7 mouse cellular contexts compared by ENCODE assay signal in genomic region chr6:88787496-88787895, GRCm38 (mm10). TPM values are rescaled to one million over a fixed set of nuclear protein-coding genes. Genes with fewer than 3 reads are reported as not detected.
DNase-seq lines count a peak whose midpoint lies in the region; ATAC-seq and TF ChIP-seq lines count a peak whose summit lies in the region.

No protein-coding gene starts in this region.

- WGBS in hindbrain, embryonic 11.5 days, result 59% methylated on average over 14 of the region's 14 CpGs
- 45% methylated on average over 14 of the region's 14 CpGs for WGBS in midbrain, embryonic 16.5 days

- no peak for DNase-seq in left cerebral cortex, adult 2 months (ENCODE audit: extremely low spot score in 1 of 2, low spot score in 2 of 2)
- no peak for DNase-seq in left cerebral cortex, adult 11 months (ENCODE audit: low spot score)
- peak; percentile 78 to 88 for DNase-seq in cerebellum, postnatal 14 days
- peak; percentile 51 for DNase-seq in hindbrain, embryonic 11.5 days (ENCODE audit: low spot score)
- DNase-seq in right cerebral cortex, postnatal 25 days, result no peak
- no peak for DNase-seq in layer of hippocampus, adult 8-10 months (ENCODE audit: low spot score in 2 of 2)

- no peaks in the 10 kb centered on the region for H3K27me3 ChIP-seq in hindbrain, embryonic 11.5 days (ENCODE audit: control insufficient read depth, insufficient read depth, low read length)
- no peaks in the 10 kb centered on the region for H3K27me3 ChIP-seq in midbrain, embryonic 16.5 days (ENCODE audit: control insufficient read depth, insufficient read depth, low read depth, low read length)

- H3K36me3 ChIP-seq in hindbrain, embryonic 11.5 days (ENCODE audit: control insufficient read depth, insufficient read depth, low read length), result no peaks in the 10 kb centered on the region
- no peaks in the 10 kb centered on the region for H3K36me3 ChIP-seq in midbrain, embryonic 16.5 days (ENCODE audit: control insufficient read depth, insufficient read depth, low read length)

- H3K4me2 ChIP-seq in hindbrain, embryonic 11.5 days (replicated peaks; ENCODE audit: low read depth, low read length), result no peak overlapping the region
- no peak overlapping the region for H3K4me2 ChIP-seq in midbrain, embryonic 16.5 days (ENCODE audit: low read length)

- peak; percentile 49; the same call in 1 of the 2 replicates for ATAC-seq in hindbrain, embryonic 11.5 days (ENCODE audit: low FRiP score)
- ATAC-seq in midbrain, embryonic 16.5 days, result peak; percentile 27; the same call in 1 of the 2 replicates

- peak overlapping the region; percentile 84 for H3K27ac ChIP-seq in left cerebral cortex, adult 2 months
- no peak overlapping the region for H3K27ac ChIP-seq in hindbrain, embryonic 11.5 days (ENCODE audit: low read depth, low read length)
- peak overlapping the region; percentile 45; the same call in 1 of the 2 replicates for H3K27ac ChIP-seq in midbrain, embryonic 16.5 days (ENCODE audit: low read length)

- TF ChIP-seq CTCF in left cerebral cortex, adult 2 months (IDR thresholded peaks at IDR 0.05), result no peak

- intact Hi-C loops in left cerebral cortex, adult 2 months (cut with DNase I), result no loop called here

- no peak overlapping the region for H3K9ac ChIP-seq in hindbrain, embryonic 11.5 days (ENCODE audit: low read depth, low read length)
- H3K9ac ChIP-seq in midbrain, embryonic 16.5 days (ENCODE audit: low read depth, low read length), result no peak overlapping the region

- H3K9me3 ChIP-seq in hindbrain, embryonic 11.5 days (ENCODE audit: control insufficient read depth, low read length), result no peaks in the 10 kb centered on the region
- H3K9me3 ChIP-seq in midbrain, embryonic 16.5 days (replicated peaks; ENCODE audit: control insufficient read depth, low read length, poor library complexity, severe bottlenecking), result no peaks in the 10 kb centered on the region

- peaks cover 7% of the 10 kb centered on the region; the same call in 1 of the 2 replicates for H3K4me1 ChIP-seq in hindbrain, embryonic 11.5 days (replicated peaks; ENCODE audit: control insufficient read depth, insufficient read depth, low read length)
- H3K4me1 ChIP-seq in midbrain, embryonic 16.5 days (ENCODE audit: control insufficient read depth, insufficient read depth, low read length), result peaks cover 12% of the 10 kb centered on the region; the same call in 1 of the 2 replicates

- no peak overlapping the region for H3K4me3 ChIP-seq in left cerebral cortex, adult 2 months
- no peak overlapping the region for H3K4me3 ChIP-seq in hindbrain, embryonic 11.5 days (ENCODE audit: low read depth, low read length)
- no peak overlapping the region for H3K4me3 ChIP-seq in midbrain, embryonic 16.5 days (ENCODE audit: low read depth, low read length)

RNA-seq across cellular contexts. Expression of gene Abtb1, which starts 54.3 kb away (rescaled TPM):
- total RNA-seq in left cerebral cortex, adult 2 months (2021), result 10 to 100 TPM; 39.7 to 40.5 TPM
- polyA plus RNA-seq in hindbrain, embryonic 11.5 days (2014; fragmentation: Nextera tagmentation; extraction: Ambion mirVana), result 16.1 and 18.4 TPM in 2 replicates
- polyA plus RNA-seq in midbrain, embryonic 16.5 days (2015; fragmentation: Nextera tagmentation; extraction: Ambion mirVana), result 37.3 and 40.7 TPM in 2 replicates
- total RNA-seq in layer of hippocampus, adult 8-10 months (2022), result 10 to 100 TPM; 31.1 to 38.6 (median 37.0) TPM

Comparison
In these comparisons a context has a peak if more than half of its experiments do, and no peak if none do; other contexts are left out.
1. DNase-seq: peak in cerebellum, postnatal 14 days (2 of 2) and hindbrain, embryonic 11.5 days (single experiment); none in left cerebral cortex, adult 2 months (0 of 2), left cerebral cortex, adult 11 months (single experiment), right cerebral cortex, postnatal 25 days (single experiment) and layer of hippocampus, adult 8-10 months (0 of 2).